Comparison of ENCODE assay signal across 20 mouse cellular contexts in genomic region chr11:68905665-68906460, GRCm38 (mm10). TPM values are rescaled to one million over a fixed set of nuclear protein-coding genes. Genes with fewer than 3 reads are reported as not detected.
A peak's percentile ranks its signal among the peaks of the same experiment; 100 is the strongest.
DNase-seq lines count a peak whose midpoint lies in the region; ATAC-seq and TF ChIP-seq lines count a peak whose summit lies in the region.
"Had no signal": no experiment of that assay in that cellular context is flagged by ENCODE, and none has a peak within 500 bp of the region (broad histone marks: within the 10 kb centered on the region; RNA-seq: fewer than 3 reads in every experiment).

No protein-coding gene starts in this region.

- H3K79me2 ChIP-seq in MEL (ENCODE audit: control insufficient read depth, insufficient read depth, low read length, poor library complexity) = peaks cover 22% of the 10 kb centered on the region

- H3K4me1 ChIP-seq in embryonic facial prominence, embryonic 14.5 days (ENCODE audit: control insufficient read depth, insufficient read depth, low read length) = no peaks in the 10 kb centered on the region; the same call in 1 of the 2 replicates
- peaks cover 17% of the 10 kb centered on the region for H3K4me1 ChIP-seq in embryonic facial prominence, embryonic 10.5 days
- peaks cover 5% of the 10 kb centered on the region for H3K4me1 ChIP-seq in kidney, postnatal 0 days (replicated peaks; ENCODE audit: insufficient read depth, low read length)
- H3K4me1 ChIP-seq in MEL (ENCODE audit: control insufficient read depth in 1 of 2, insufficient read depth in 2 of 2, low read length in 2 of 2) = peaks cover 0 to 28% of the 10 kb centered on the region in 2 experiments; a peak in 2 of 4 replicates
- H3K4me1 ChIP-seq in limb, embryonic 13.5 days = peaks cover 15% of the 10 kb centered on the region

- H3K36me3 ChIP-seq in embryonic facial prominence, embryonic 14.5 days (ENCODE audit: control insufficient read depth, insufficient read depth, low read length) = peaks cover 38% of the 10 kb centered on the region
- H3K36me3 ChIP-seq in embryonic facial prominence, embryonic 10.5 days (replicated peaks) = peaks cover 56% of the 10 kb centered on the region
- peaks cover 29% of the 10 kb centered on the region for H3K36me3 ChIP-seq in kidney, postnatal 0 days (ENCODE audit: insufficient read depth, low read length)
- H3K36me3 ChIP-seq in MEL (ENCODE audit: control insufficient read depth in 1 of 2, insufficient read depth in 2 of 2, low read length in 2 of 2) = peaks cover 25 to 28% of the 10 kb centered on the region in 2 experiments
- H3K36me3 ChIP-seq in limb, embryonic 13.5 days = peaks cover 47% of the 10 kb centered on the region

- TF ChIP-seq POLR2A in MEL (IDR thresholded peaks at IDR 0.05; ENCODE audit: control insufficient read depth in 1 of 2, insufficient read depth in 1 of 2, low read depth in 1 of 2, low read length in 2 of 2, poor library complexity in 1 of 2) = peak; percentile 14 to 40; a peak in 3 of 4 replicates

- no peak for TF ChIP-seq CTCF in kidney, postnatal 0 days (IDR thresholded peaks at IDR 0.05; ENCODE audit: low read depth)
- TF ChIP-seq CTCF in MEL (IDR thresholded peaks at IDR 0.05 in 2 of 3, conservative IDR thresholded peaks at IDR 0.05 in 1 of 3; ENCODE audit: control insufficient read depth in 1 of 3, insufficient read depth in 1 of 3, low read depth in 2 of 3, low read length in 3 of 3, poor library complexity in 1 of 3, severe bottlenecking in 1 of 3) = no peak

- intact Hi-C loops in heart, postnatal 25 days (cut with DNase I) = loop anchor here (5.0 kb wide), 2 partner anchors 36 to 131 kb away; no protein-coding TSS in a partner anchor

- H3K4me3 ChIP-seq in embryonic facial prominence, embryonic 14.5 days (ENCODE audit: low read depth, low read length) = no peak overlapping the region
- no peak overlapping the region for H3K4me3 ChIP-seq in embryonic facial prominence, embryonic 10.5 days
- H3K4me3 ChIP-seq in kidney, postnatal 0 days (replicated peaks; ENCODE audit: low read depth, low read length) = no peak overlapping the region
- H3K4me3 ChIP-seq in MEL (ENCODE audit: control insufficient read depth in 1 of 2, insufficient read depth in 1 of 2, low read depth in 2 of 2, low read length in 2 of 2) = no peak overlapping the region
- H3K4me3 ChIP-seq in limb, embryonic 13.5 days = no peak overlapping the region
- H3K4me3 ChIP-seq: hindbrain, embryonic 10.5 days had no signal

- 90% methylated on average over 9 of the region's 9 CpGs for WGBS in embryonic facial prominence, embryonic 14.5 days
- WGBS in embryonic facial prominence, embryonic 10.5 days = 90% methylated on average over 9 of the region's 9 CpGs
- 87% methylated on average over 9 of the region's 9 CpGs for WGBS in kidney, postnatal 0 days
- WGBS in limb, embryonic 13.5 days = 90% methylated on average over 9 of the region's 9 CpGs

- H3K27me3 ChIP-seq in embryonic facial prominence, embryonic 14.5 days (replicated peaks; ENCODE audit: control insufficient read depth, insufficient read depth, low read length) = no peaks in the 10 kb centered on the region
- no peaks in the 10 kb centered on the region for H3K27me3 ChIP-seq in embryonic facial prominence, embryonic 10.5 days (replicated peaks; ENCODE audit: low read depth, poor library complexity, severe bottlenecking)
- no peaks in the 10 kb centered on the region for H3K27me3 ChIP-seq in kidney, postnatal 0 days (ENCODE audit: insufficient read depth, low read length)
- H3K27me3 ChIP-seq in MEL (ENCODE audit: control insufficient read depth in 1 of 2, insufficient read depth in 2 of 2, low read length in 2 of 2) = no peaks in the 10 kb centered on the region
- H3K27me3 ChIP-seq in limb, embryonic 13.5 days = no peaks in the 10 kb centered on the region
- H3K27me3 ChIP-seq: Patski had no signal

- H3K9ac ChIP-seq in embryonic facial prominence, embryonic 14.5 days (ENCODE audit: low read depth, low read length) = no peak overlapping the region
- H3K9ac ChIP-seq in kidney, postnatal 0 days (ENCODE audit: low read depth, low read length) = no peak overlapping the region
- no peak overlapping the region for H3K9ac ChIP-seq in MEL (ENCODE audit: control insufficient read depth, low read depth, low read length, poor library complexity, severe bottlenecking)
- no peak overlapping the region for H3K9ac ChIP-seq in limb, embryonic 13.5 days

- no peak overlapping the region for H3K4me2 ChIP-seq in embryonic facial prominence, embryonic 14.5 days (ENCODE audit: low read depth, low read length)
- H3K4me2 ChIP-seq in kidney, postnatal 0 days (ENCODE audit: low read length) = no peak overlapping the region
- no peak overlapping the region for H3K4me2 ChIP-seq in limb, embryonic 13.5 days (replicated peaks)
- H3K4me2 ChIP-seq: heart, embryonic 11.5 days; liver, embryonic 11.5 days had no signal

- H3K9me3 ChIP-seq in embryonic facial prominence, embryonic 14.5 days (ENCODE audit: control insufficient read depth, low read length) = no peaks in the 10 kb centered on the region
- no peaks in the 10 kb centered on the region for H3K9me3 ChIP-seq in embryonic facial prominence, embryonic 10.5 days
- H3K9me3 ChIP-seq in kidney, postnatal 0 days (replicated peaks; ENCODE audit: low read length) = no peaks in the 10 kb centered on the region
- no peaks in the 10 kb centered on the region for H3K9me3 ChIP-seq in MEL (replicated peaks; ENCODE audit: insufficient read depth, low read length)
- H3K9me3 ChIP-seq in limb, embryonic 13.5 days = no peaks in the 10 kb centered on the region
- H3K9me3 ChIP-seq: hindbrain, embryonic 10.5 days had no signal

- no peak for DNase-seq in embryonic facial prominence, embryonic 14.5 days (ENCODE audit: low spot score)
- no peak for DNase-seq in embryonic facial prominence, embryonic 10.5 days (ENCODE audit: low spot score)
- DNase-seq in kidney, postnatal 0 days (ENCODE audit: low spot score) = no peak
- no peak for DNase-seq in kidney, adult 8-10 months
- DNase-seq in MEL (ENCODE audit: low read depth, low spot score) = peak; percentile 75
- no peak for DNase-seq in layer of hippocampus, postnatal 36 days
- DNase-seq in heart, postnatal 25 days (ENCODE audit: low spot score) = no peak
- DNase-seq: gastrocnemius, postnatal 36 days; right cerebral cortex, adult 18-20 months had no signal

- no peak for ATAC-seq in embryonic facial prominence, embryonic 14.5 days (ENCODE audit: low read depth)
- ATAC-seq in kidney, postnatal 0 days (replicated peaks; ENCODE audit: low FRiP score, low read depth) = no peak
- ATAC-seq in limb, embryonic 13.5 days (ENCODE audit: low FRiP score, low read depth) = no peak
- ATAC-seq: forebrain, embryonic 14.5 days; midbrain, embryonic 16.5 days; Patski had no signal

- no peak for TF ChIP-seq RAD21 in MEL (IDR thresholded peaks at IDR 0.05; ENCODE audit: low read depth, low read length)

- TF ChIP-seq EP300 in MEL (IDR thresholded peaks at IDR 0.05; ENCODE audit: low read depth in 1 of 2, low read length in 2 of 2) = no peak

- 0 out of 2 replicates have a peak overlapping the region, but pooled peaks have one; percentile 31 for H3K27ac ChIP-seq in embryonic facial prominence, embryonic 14.5 days (replicated peaks; ENCODE audit: low read depth, low read length)
- H3K27ac ChIP-seq in embryonic facial prominence, embryonic 10.5 days (replicated peaks) = no peak overlapping the region
- peak overlapping the region; percentile 50; the same call in 1 of the 2 replicates for H3K27ac ChIP-seq in kidney, postnatal 0 days
- H3K27ac ChIP-seq in MEL (ENCODE audit: control insufficient read depth, low read depth, low read length) = peak overlapping the region; percentile 3
- H3K27ac ChIP-seq in limb, embryonic 13.5 days = peak overlapping the region; percentile 35; the same call in 1 of the 2 replicates
- H3K27ac ChIP-seq: hindbrain, embryonic 10.5 days had no signal

RNA-seq across cellular contexts. Expression of gene Rpl26, which starts 4.5 kb away (rescaled TPM):
- 1,088 and 1,233 TPM in 2 replicates for polyA plus RNA-seq in embryonic facial prominence, embryonic 14.5 days (2014; fragmentation: Nextera tagmentation; extraction: Ambion mirVana)
- polyA plus RNA-seq in embryonic facial prominence, embryonic 10.5 days (2016; fragmentation: Nextera tagmentation; extraction: Ambion mirVana) = 1,085 and 1,128 TPM in 2 replicates
- polyA plus RNA-seq in kidney, postnatal 0 days (2015; fragmentation: Nextera tagmentation; extraction: Ambion mirVana) = 1,114 and 1,312 TPM in 2 replicates
- total RNA-seq in MEL (2012; rRNA removed) = 5,179 and 5,512 TPM in 2 replicates
- polyA plus RNA-seq in MEL (2012; ENCODE audit: insufficient read depth in 1 of 2, insufficient read length in 2 of 2, low read depth in 1 of 2, low replicate concordance in 2 of 2, missing spikeins in 1 of 2) = 1,000 to 10,000 TPM in 1 of 2 experiments, not detected in 1; 3,167 TPM
- polyA plus RNA-seq in limb, embryonic 13.5 days (2015; fragmentation: Nextera tagmentation; extraction: Ambion mirVana) = 996 and 1,041 TPM in 2 replicates
- 100 to 1,000 TPM; 738 to 741 TPM for total RNA-seq in layer of hippocampus, postnatal 36 days (2021)
- total RNA-seq in heart, postnatal 25 days (2021) = 100 to 1,000 TPM; 612 to 679 TPM

RNA-seq across cellular contexts. Expression of gene Rnf222, which starts 17.5 kb away (rescaled TPM):
- 0.17 and 0.45 TPM in 2 replicates for polyA plus RNA-seq in embryonic facial prominence, embryonic 14.5 days (2014; fragmentation: Nextera tagmentation; extraction: Ambion mirVana)
- not detected in 2 replicates for polyA plus RNA-seq in embryonic facial prominence, embryonic 10.5 days (2016; fragmentation: Nextera tagmentation; extraction: Ambion mirVana)
- polyA plus RNA-seq in kidney, postnatal 0 days (2015; fragmentation: Nextera tagmentation; extraction: Ambion mirVana) = 0.13 and 0.17 TPM in 2 replicates
- total RNA-seq in MEL (2012; rRNA removed) = 0.23 TPM in 2 replicates
- under 1 TPM in 1 of 2 experiments, not detected in 1; 0.28 TPM for polyA plus RNA-seq in MEL (2012; ENCODE audit: insufficient read depth in 1 of 2, insufficient read length in 2 of 2, low read depth in 1 of 2, low replicate concordance in 2 of 2, missing spikeins in 1 of 2)
- polyA plus RNA-seq in limb, embryonic 13.5 days (2015; fragmentation: Nextera tagmentation; extraction: Ambion mirVana) = 0.15 and 0.23 TPM in 2 replicates
- not detected for total RNA-seq in layer of hippocampus, postnatal 36 days (2021)
- total RNA-seq in heart, postnatal 25 days (2021) = under 1 TPM in 1 of 2 experiments, not detected in 1; 0.08 TPM
- total RNA-seq: gastrocnemius, postnatal 36 days; left cerebral cortex, postnatal 10 days; megakaryocyte, adult 5-6 weeks had no signal
- polyA plus RNA-seq: forebrain, embryonic 14.5 days; midbrain, embryonic 16.5 days; Patski; stomach, embryonic 14.5 days had no signal

RNA-seq across cellular contexts. Expression of gene Odf4, which starts 21.0 kb away (rescaled TPM):
- polyA plus RNA-seq in embryonic facial prominence, embryonic 14.5 days (2014; fragmentation: Nextera tagmentation; extraction: Ambion mirVana) = not detected in 2 replicates
- not detected in 2 replicates for polyA plus RNA-seq in embryonic facial prominence, embryonic 10.5 days (2016; fragmentation: Nextera tagmentation; extraction: Ambion mirVana)
- polyA plus RNA-seq in kidney, postnatal 0 days (2015; fragmentation: Nextera tagmentation; extraction: Ambion mirVana) = 0.29 TPM in 1 of 2 replicates, not detected in the other
- total RNA-seq in MEL (2012; rRNA removed) = not detected in 2 replicates
- polyA plus RNA-seq in MEL (2012; ENCODE audit: insufficient read depth in 1 of 2, insufficient read length in 2 of 2, low read depth in 1 of 2, low replicate concordance in 2 of 2, missing spikeins in 1 of 2) = not detected
- not detected in 2 replicates for polyA plus RNA-seq in limb, embryonic 13.5 days (2015; fragmentation: Nextera tagmentation; extraction: Ambion mirVana)
- total RNA-seq in layer of hippocampus, postnatal 36 days (2021) = not detected
- not detected for total RNA-seq in heart, postnatal 25 days (2021)
- total RNA-seq: gastrocnemius, postnatal 36 days; megakaryocyte, adult 5-6 weeks had no signal
- polyA plus RNA-seq: forebrain, embryonic 14.5 days; heart, embryonic 11.5 days; hindbrain, embryonic 10.5 days; liver, embryonic 11.5 days; neural tube, embryonic 11.5 days; Patski had no signal

RNA-seq across cellular contexts. Expression of gene Ndel1, which starts 34.2 kb away (rescaled TPM):
- polyA plus RNA-seq in embryonic facial prominence, embryonic 14.5 days (2014; fragmentation: Nextera tagmentation; extraction: Ambion mirVana) = 90.0 and 95.4 TPM in 2 replicates
- 56.5 and 57.4 TPM in 2 replicates for polyA plus RNA-seq in embryonic facial prominence, embryonic 10.5 days (2016; fragmentation: Nextera tagmentation; extraction: Ambion mirVana)
- 86.1 and 90.9 TPM in 2 replicates for polyA plus RNA-seq in kidney, postnatal 0 days (2015; fragmentation: Nextera tagmentation; extraction: Ambion mirVana)
- 59.6 and 70.7 TPM in 2 replicates for total RNA-seq in MEL (2012; rRNA removed)
- 10 to 100 TPM; 55.0 to 61.2 TPM for polyA plus RNA-seq in MEL (2012; ENCODE audit: insufficient read depth in 1 of 2, insufficient read length in 2 of 2, low read depth in 1 of 2, low replicate concordance in 2 of 2, missing spikeins in 1 of 2)
- 98.8 and 102 TPM in 2 replicates for polyA plus RNA-seq in limb, embryonic 13.5 days (2015; fragmentation: Nextera tagmentation; extraction: Ambion mirVana)
- total RNA-seq in layer of hippocampus, postnatal 36 days (2021) = 10 to 100 TPM; 90.5 to 93.2 TPM
- total RNA-seq in heart, postnatal 25 days (2021) = 10 to 100 TPM; 56.0 to 60.9 TPM

RNA-seq across cellular contexts. Expression of gene Arhgef15, which starts 51.4 kb away (rescaled TPM):
- 7.3 and 8.9 TPM in 2 replicates for polyA plus RNA-seq in embryonic facial prominence, embryonic 14.5 days (2014; fragmentation: Nextera tagmentation; extraction: Ambion mirVana)
- 8.9 and 9.2 TPM in 2 replicates for polyA plus RNA-seq in embryonic facial prominence, embryonic 10.5 days (2016; fragmentation: Nextera tagmentation; extraction: Ambion mirVana)
- 8.9 and 11.3 TPM in 2 replicates for polyA plus RNA-seq in kidney, postnatal 0 days (2015; fragmentation: Nextera tagmentation; extraction: Ambion mirVana)
- total RNA-seq in MEL (2012; rRNA removed) = 0.23 TPM in 1 of 2 replicates, not detected in the other
- under 1 TPM in 1 of 2 experiments, not detected in 1; 0.74 TPM for polyA plus RNA-seq in MEL (2012; ENCODE audit: insufficient read depth in 1 of 2, insufficient read length in 2 of 2, low read depth in 1 of 2, low replicate concordance in 2 of 2, missing spikeins in 1 of 2)
- polyA plus RNA-seq in limb, embryonic 13.5 days (2015; fragmentation: Nextera tagmentation; extraction: Ambion mirVana) = 6.3 and 7.2 TPM in 2 replicates
- total RNA-seq in layer of hippocampus, postnatal 36 days (2021) = 10 to 100 TPM in 1 of 2 experiments, 1 to 10 TPM in 1; 7.4 to 10.5 TPM
- 10 to 100 TPM; 28.1 to 32.4 TPM for total RNA-seq in heart, postnatal 25 days (2021)
